Mouse (Mus musculus): ENCODE data around the gene Spsb2. TPM values are rescaled to one million over a fixed set of nuclear protein-coding genes. Genes with fewer than 3 reads are reported as not detected.

Spsb2 gene
- 13.0 and 14.6 TPM in 2 replicates for total RNA-seq (2021)
- long read RNA-seq, experiment 1, partial matches to known transcripts, result 2 of 8 reads
- long read RNA-seq, experiment 1, other reads (novel, unspliced or antisense), result 0 of 8 reads
- long read RNA-seq, experiment 2, partial matches to known transcripts, result 1 of 11 reads
- long read RNA-seq, experiment 2, other reads (novel, unspliced or antisense), result 2 of 11 reads

GRCm38 (mm10) chr6:124808358-124809012, at the start of gene Spsb2:
Gene Spsb2 (plus strand): TSS chr6:124808661.
- DNase-seq, result peak; percentile 87

GRCm38 (mm10) chr6:124758849-124759232, 49.6 kb upstream of the Spsb2 start:
- no peak for DNase-seq

GRCm38 (mm10) chr6:124759259-124759658, 49.2 kb upstream of the Spsb2 start:
- peak; percentile 93 for DNase-seq

GRCm38 (mm10) chr6:124765951-124766350, 42.5 kb upstream of the Spsb2 start:
- DNase-seq, result no peak

GRCm38 (mm10) chr6:124767536-124767919, 40.9 kb upstream of the Spsb2 start:
- no peak for DNase-seq

GRCm38 (mm10) chr6:124767920-124768703, 40.3 kb upstream of the Spsb2 start:
- DNase-seq, result no peak

- no peak for DNase-seq
Observed at GRCm38 (mm10) chr6:124768704-124769044, 39.8 kb upstream of the Spsb2 start.

- peak; percentile 80 for DNase-seq
Observed at GRCm38 (mm10) chr6:124769101-124769765, 39.2 kb upstream of the Spsb2 start, which contains the start of gene Eno2. Gene Eno2 (minus strand): TSS chr6:124769673.

- no peak for DNase-seq
Observed at GRCm38 (mm10) chr6:124770013-124770412, 38.4 kb upstream of the Spsb2 start.

GRCm38 (mm10) chr6:124770511-124770910, 38.0 kb upstream of the Spsb2 start:
- no peak for DNase-seq

GRCm38 (mm10) chr6:124779222-124779983, 29.1 kb upstream of the Spsb2 start, which contains the start of gene Lrrc23:
Gene Lrrc23 (minus strand): TSS chr6:124779727.
- DNase-seq, result peak; percentile 54

- no peak for DNase-seq
Observed at GRCm38 (mm10) chr6:124779984-124780416, 28.5 kb upstream of the Spsb2 start.

- no peak for DNase-seq
Observed at GRCm38 (mm10) chr6:124780917-124781316, 27.5 kb upstream of the Spsb2 start.

- DNase-seq, result peak; percentile 50
Observed at GRCm38 (mm10) chr6:124782436-124782835, 26.0 kb upstream of the Spsb2 start.

- no peak for DNase-seq
Observed at GRCm38 (mm10) chr6:124786756-124787420, 21.6 kb upstream of the Spsb2 start.

GRCm38 (mm10) chr6:124787722-124788121, 20.7 kb upstream of the Spsb2 start:
- DNase-seq, result no peak

- no peak for DNase-seq
Observed at GRCm38 (mm10) chr6:124789519-124789918, 18.9 kb upstream of the Spsb2 start.

- no peak for DNase-seq
Observed at GRCm38 (mm10) chr6:124790121-124790520, 18.3 kb upstream of the Spsb2 start.

- no peak for DNase-seq
Observed at GRCm38 (mm10) chr6:124791911-124792310, 16.6 kb upstream of the Spsb2 start.

GRCm38 (mm10) chr6:124795781-124796180, 12.7 kb upstream of the Spsb2 start:
- DNase-seq, result no peak

- no peak for DNase-seq
Observed at GRCm38 (mm10) chr6:124796200-124796599, 12.3 kb upstream of the Spsb2 start.
